In the genomic region with DNA sequence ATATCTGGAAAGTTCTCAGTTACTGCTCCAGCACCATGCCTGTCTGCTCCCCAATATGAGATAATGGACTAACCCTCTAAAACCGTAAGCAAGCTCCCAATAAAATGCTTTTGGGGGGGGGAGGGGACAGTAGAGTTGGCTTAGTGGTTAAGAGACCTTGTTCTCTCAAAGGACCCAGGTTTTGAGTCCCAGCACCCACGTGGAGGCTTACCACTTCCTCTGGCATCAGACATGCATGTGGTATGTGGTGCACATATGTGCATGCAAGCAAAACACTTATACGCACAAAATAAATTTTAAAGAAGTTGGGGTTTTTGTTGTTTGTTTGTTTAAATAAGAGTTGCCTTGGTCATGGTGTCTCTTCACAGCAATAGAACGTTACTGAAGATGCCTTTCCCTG, we compare ENCODE assay signal across 21 mouse cellular contexts. TPM values are rescaled to one million over a fixed set of nuclear protein-coding genes. Genes with fewer than 3 reads are reported as not detected.
DNase-seq lines count a peak whose midpoint lies in the region; ATAC-seq and TF ChIP-seq lines count a peak whose summit lies in the region.
"Had no signal": no experiment of that assay in that cellular context is flagged by ENCODE, and none has a peak within 500 bp of the region (broad histone marks: within the 10 kb centered on the region; RNA-seq: fewer than 3 reads in every experiment).

No protein-coding gene starts in this region.

- TF ChIP-seq POLR2A in embryonic fibroblast, embryonic 13.5 days (IDR thresholded peaks at IDR 0.05; ENCODE audit: low read depth, low read length) = no peak

- no peaks in the 10 kb centered on the region for H3K9me3 ChIP-seq in kidney, embryonic 15.5 days (replicated peaks)
- no peaks in the 10 kb centered on the region for H3K9me3 ChIP-seq in limb, embryonic 10.5 days (replicated peaks)
- no peaks in the 10 kb centered on the region for H3K9me3 ChIP-seq in hindbrain, postnatal 0 days (ENCODE audit: low read length)
- H3K9me3 ChIP-seq: embryonic facial prominence, embryonic 10.5 days; heart, embryonic 13.5 days; limb, embryonic 12.5 days; liver, embryonic 13.5 days; lung, embryonic 15.5 days; midbrain, embryonic 13.5 days had no signal

- H3K36me3 ChIP-seq in kidney, embryonic 15.5 days = peaks cover 29% of the 10 kb centered on the region
- peaks cover 12% of the 10 kb centered on the region for H3K36me3 ChIP-seq in limb, embryonic 10.5 days
- peaks cover 4% of the 10 kb centered on the region for H3K36me3 ChIP-seq in hindbrain, postnatal 0 days (ENCODE audit: insufficient read depth, low read length)

- no peaks in the 10 kb centered on the region for H3K4me1 ChIP-seq in embryonic fibroblast, embryonic 13.5 days (ENCODE audit: control insufficient read depth, insufficient read depth, low read length)
- no peaks in the 10 kb centered on the region for H3K4me1 ChIP-seq in kidney, embryonic 15.5 days
- no peaks in the 10 kb centered on the region for H3K4me1 ChIP-seq in limb, embryonic 10.5 days
- H3K4me1 ChIP-seq in hindbrain, postnatal 0 days (ENCODE audit: insufficient read depth, low read length) = no peaks in the 10 kb centered on the region
- H3K4me1 ChIP-seq: embryonic facial prominence, embryonic 10.5 days; limb, embryonic 12.5 days; lung, embryonic 15.5 days; midbrain, embryonic 13.5 days had no signal

- H3K4me2 ChIP-seq in kidney, embryonic 15.5 days = no peak overlapping the region
- no peak overlapping the region for H3K4me2 ChIP-seq in hindbrain, postnatal 0 days (ENCODE audit: low read depth, low read length)
- H3K4me2 ChIP-seq: heart, embryonic 13.5 days; limb, embryonic 12.5 days; liver, embryonic 13.5 days; lung, embryonic 15.5 days; midbrain, embryonic 13.5 days had no signal

- peak overlapping the region; percentile 90 for H3K27ac ChIP-seq in layer of hippocampus, adult 2 months
- H3K27ac ChIP-seq in embryonic fibroblast, embryonic 13.5 days (ENCODE audit: insufficient read depth, low read length) = peak overlapping the region; percentile 9; the same call in 1 of the 2 replicates
- H3K27ac ChIP-seq in kidney, embryonic 15.5 days = no peak overlapping the region
- H3K27ac ChIP-seq in limb, embryonic 10.5 days = no peak overlapping the region
- no peak overlapping the region for H3K27ac ChIP-seq in hindbrain, postnatal 0 days
- H3K27ac ChIP-seq: embryonic facial prominence, embryonic 10.5 days; heart, embryonic 13.5 days; limb, embryonic 12.5 days; lung, embryonic 15.5 days; midbrain, embryonic 13.5 days; stomach, postnatal 0 days had no signal

- no peak for ATAC-seq in kidney, embryonic 15.5 days (replicated peaks; ENCODE audit: low FRiP score)
- no peak for ATAC-seq in hindbrain, postnatal 0 days
- ATAC-seq: forebrain, embryonic 14.5 days; midbrain, embryonic 13.5 days had no signal

- H3K27me3 ChIP-seq in kidney, embryonic 15.5 days = no peaks in the 10 kb centered on the region
- H3K27me3 ChIP-seq in limb, embryonic 10.5 days (ENCODE audit: low read depth, poor library complexity, severe bottlenecking) = no peaks in the 10 kb centered on the region
- no peaks in the 10 kb centered on the region for H3K27me3 ChIP-seq in hindbrain, postnatal 0 days (ENCODE audit: insufficient read depth, low read length)
- H3K27me3 ChIP-seq: heart, embryonic 13.5 days; limb, embryonic 12.5 days; lung, embryonic 15.5 days; midbrain, embryonic 13.5 days had no signal

- no peak for TF ChIP-seq CTCF in layer of hippocampus, adult 2 months (conservative IDR thresholded peaks at IDR 0.05)
- TF ChIP-seq CTCF in embryonic fibroblast, embryonic 13.5 days (IDR thresholded peaks at IDR 0.05; ENCODE audit: borderline replicate concordance, insufficient read depth, low read length) = no peak
- TF ChIP-seq CTCF in hindbrain, postnatal 0 days (IDR thresholded peaks at IDR 0.05; ENCODE audit: low read depth) = no peak

- no peak overlapping the region for H3K9ac ChIP-seq in kidney, embryonic 15.5 days
- no peak overlapping the region for H3K9ac ChIP-seq in hindbrain, postnatal 0 days (replicated peaks; ENCODE audit: low read length)
- H3K9ac ChIP-seq: heart, embryonic 13.5 days; limb, embryonic 12.5 days; liver, embryonic 13.5 days; lung, embryonic 15.5 days; midbrain, embryonic 13.5 days had no signal

- DNase-seq in layer of hippocampus, adult 2 months (ENCODE audit: low spot score in 2 of 2) = no peak
- no peak for DNase-seq in layer of hippocampus, postnatal 10 days (ENCODE audit: low spot score in 2 of 2)
- peak; percentile 53 to 74 for DNase-seq in thymus, adult 18-20 months
- no peak for DNase-seq in limb, embryonic 10.5 days (ENCODE audit: low spot score)
- DNase-seq in hindbrain, postnatal 0 days (ENCODE audit: low spot score) = no peak
- DNase-seq in urinary bladder, adult 2 months (ENCODE audit: low spot score) = no peak
- DNase-seq: heart, adult 11 months; heart, postnatal 36 days; kidney, adult 9 months; kidney, postnatal 4 days; liver, embryonic 13.5 days had no signal

- 75% methylated on average over 4 of the region's 4 CpGs for WGBS in kidney, embryonic 15.5 days
- 88% methylated on average over 4 of the region's 4 CpGs for WGBS in limb, embryonic 10.5 days
- WGBS in hindbrain, postnatal 0 days = 80% methylated on average over 4 of the region's 4 CpGs

- no peak overlapping the region for H3K4me3 ChIP-seq in layer of hippocampus, adult 2 months
- no peak overlapping the region for H3K4me3 ChIP-seq in embryonic fibroblast, embryonic 13.5 days (ENCODE audit: insufficient read depth, low read length)
- no peak overlapping the region for H3K4me3 ChIP-seq in kidney, embryonic 15.5 days (replicated peaks)
- H3K4me3 ChIP-seq in limb, embryonic 10.5 days = no peak overlapping the region
- H3K4me3 ChIP-seq in hindbrain, postnatal 0 days (ENCODE audit: low read length) = no peak overlapping the region
- H3K4me3 ChIP-seq: embryonic facial prominence, embryonic 10.5 days; erythroblast, embryonic 14.5 days; heart, embryonic 13.5 days; limb, embryonic 12.5 days; liver, embryonic 13.5 days; lung, embryonic 15.5 days; midbrain, embryonic 13.5 days had no signal

RNA-seq across cellular contexts. Expression of a gene that starts 21.4 kb away (rescaled TPM):
- 1 to 10 TPM; 1.4 to 1.6 TPM for total RNA-seq in layer of hippocampus, adult 2 months (2021)
- total RNA-seq in layer of hippocampus, postnatal 10 days (2021) = 1 to 10 TPM; 2.1 to 2.5 TPM
- polyA plus RNA-seq in embryonic fibroblast, embryonic 13.5 days (2011; ENCODE audit: insufficient read length, low read depth, missing spikeins) = 0.94 and 1.5 TPM in 2 replicates
- 16.4 and 20.9 TPM in 2 replicates for polyA plus RNA-seq in kidney, embryonic 15.5 days (2015; fragmentation: Nextera tagmentation; extraction: Ambion mirVana)
- polyA plus RNA-seq in limb, embryonic 10.5 days (2016; fragmentation: Nextera tagmentation; extraction: Ambion mirVana) = 11.2 and 18.4 TPM in 2 replicates
- total RNA-seq in hindbrain, postnatal 0 days (2014; rRNA removed) = 2.1 and 7.1 TPM in 2 replicates
- polyA plus RNA-seq in hindbrain, postnatal 0 days (2015; fragmentation: Nextera tagmentation; extraction: Ambion mirVana) = 4.8 and 6.1 TPM in 2 replicates
- polyA plus RNA-seq in urinary bladder, adult 2 months (2012; rRNA removed) = 9.6 and 10.0 TPM in 2 replicates
- polyA plus RNA-seq: erythroblast, embryonic 14.5 days had no signal

RNA-seq across cellular contexts. Expression of a gene that starts 39.3 kb away (rescaled TPM):
- 10 to 100 TPM; 23.5 to 25.4 TPM for total RNA-seq in layer of hippocampus, adult 2 months (2021)
- 10 to 100 TPM; 29.0 to 31.2 TPM for total RNA-seq in layer of hippocampus, postnatal 10 days (2021)
- 49.1 and 67.7 TPM in 2 replicates for polyA plus RNA-seq in embryonic fibroblast, embryonic 13.5 days (2011; ENCODE audit: insufficient read length, low read depth, missing spikeins)
- 133 and 143 TPM in 2 replicates for polyA plus RNA-seq in kidney, embryonic 15.5 days (2015; fragmentation: Nextera tagmentation; extraction: Ambion mirVana)
- 132 and 178 TPM in 2 replicates for polyA plus RNA-seq in limb, embryonic 10.5 days (2016; fragmentation: Nextera tagmentation; extraction: Ambion mirVana)
- total RNA-seq in hindbrain, postnatal 0 days (2014; rRNA removed) = 142 and 198 TPM in 2 replicates
- 99.3 and 104 TPM in 2 replicates for polyA plus RNA-seq in hindbrain, postnatal 0 days (2015; fragmentation: Nextera tagmentation; extraction: Ambion mirVana)
- 416 and 633 TPM in 2 replicates for polyA plus RNA-seq in urinary bladder, adult 2 months (2012; rRNA removed)

RNA-seq across cellular contexts. Expression of a gene that starts 56.2 kb away (rescaled TPM):
- 100 to 1,000 TPM; 129 to 134 TPM for total RNA-seq in layer of hippocampus, adult 2 months (2021)
- 100 to 1,000 TPM; 109 to 117 TPM for total RNA-seq in layer of hippocampus, postnatal 10 days (2021)
- 51.2 and 71.7 TPM in 2 replicates for polyA plus RNA-seq in embryonic fibroblast, embryonic 13.5 days (2011; ENCODE audit: insufficient read length, low read depth, missing spikeins)
- polyA plus RNA-seq in kidney, embryonic 15.5 days (2015; fragmentation: Nextera tagmentation; extraction: Ambion mirVana) = 99.5 and 106 TPM in 2 replicates
- polyA plus RNA-seq in limb, embryonic 10.5 days (2016; fragmentation: Nextera tagmentation; extraction: Ambion mirVana) = 90.1 and 103 TPM in 2 replicates
- total RNA-seq in hindbrain, postnatal 0 days (2014; rRNA removed) = 130 and 135 TPM in 2 replicates
- polyA plus RNA-seq in hindbrain, postnatal 0 days (2015; fragmentation: Nextera tagmentation; extraction: Ambion mirVana) = 110 and 123 TPM in 2 replicates
- 76.7 and 88.6 TPM in 2 replicates for polyA plus RNA-seq in urinary bladder, adult 2 months (2012; rRNA removed)

Comparison
In these comparisons a context has a peak if more than half of its experiments do, and no peak if none do; other contexts are left out.
1. DNase-seq: peak in thymus, adult 18-20 months (2 of 2); none in layer of hippocampus, adult 2 months (0 of 2), layer of hippocampus, postnatal 10 days (0 of 2), limb, embryonic 10.5 days (single experiment), hindbrain, postnatal 0 days (single experiment) and urinary bladder, adult 2 months (single experiment).
2. H3K27ac ChIP-seq: peak in layer of hippocampus, adult 2 months (single experiment) and embryonic fibroblast, embryonic 13.5 days (single experiment); none in kidney, embryonic 15.5 days (single experiment), limb, embryonic 10.5 days (single experiment) and hindbrain, postnatal 0 days (single experiment).